Mouse (Mus musculus): ENCODE results near the gene Sdhaf4. TPM values are rescaled to one million over a fixed set of nuclear protein-coding genes. Genes with fewer than 3 reads are reported as not detected.
"Not testable (repeated sequence)": the region's sequence is repeated elsewhere in the genome, so short reads cannot be mapped to it uniquely, and the experiment has no call there.

Sdhaf4 gene
- polyA plus RNA-seq, 1 experiment from 2014 or later, result 82.8 TPM

DNA sequence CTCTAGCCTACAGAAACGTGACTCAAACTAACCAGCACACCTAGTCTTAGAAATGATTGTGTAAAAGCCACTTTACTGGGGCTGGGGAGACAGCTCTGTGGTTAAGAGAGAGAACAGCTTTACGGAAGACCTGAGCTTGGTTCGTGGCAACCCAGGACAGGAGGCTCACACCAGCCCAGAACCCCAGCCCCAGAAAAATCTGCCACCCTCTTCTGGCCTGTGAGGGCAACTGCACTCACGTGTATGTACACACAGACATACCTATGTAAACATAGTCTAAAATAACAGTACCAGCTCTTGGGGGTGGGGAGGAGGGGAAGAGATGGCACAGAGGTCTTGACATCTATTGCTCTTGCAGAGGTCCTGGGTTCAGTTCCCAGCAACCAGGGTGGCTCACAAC lies 10.0 kb downstream of the Sdhaf4 start:
- no peaks in the 10 kb centered on the region for H3K4me1 ChIP-seq (replicated peaks)
- 93% methylated on average over 4 of the region's 4 CpGs for WGBS
- DNase-seq (ENCODE audit: low spot score), result no peak
- H3K27ac ChIP-seq, result no peak overlapping the region
- no peaks in the 10 kb centered on the region for H3K27me3 ChIP-seq (ENCODE audit: insufficient read depth, poor library complexity, severe bottlenecking)
- H3K36me3 ChIP-seq, result peaks cover 41% of the 10 kb centered on the region
- no peaks in the 10 kb centered on the region for H3K9me3 ChIP-seq
- H3K4me3 ChIP-seq, result no peak overlapping the region

DNA sequence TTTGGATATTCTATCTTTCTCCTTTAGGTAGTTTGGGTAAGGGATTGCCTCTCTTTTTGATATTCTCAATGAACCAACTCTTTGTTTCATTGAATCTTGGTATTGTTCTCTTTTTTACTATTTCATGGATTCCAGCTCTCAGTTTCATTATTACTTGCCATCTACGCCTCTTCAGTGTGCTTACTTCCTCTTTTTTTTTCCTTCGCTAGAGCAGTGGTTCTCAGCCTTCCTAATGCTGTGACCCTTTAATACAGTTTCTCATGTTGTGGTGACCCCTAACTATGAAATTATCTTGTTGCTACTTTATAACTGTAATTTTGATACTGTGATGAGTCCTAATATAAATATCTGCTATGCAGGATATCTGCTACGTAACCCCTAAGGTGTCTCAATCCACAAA lies 22.3 kb downstream of the Sdhaf4 start:
- no peak for DNase-seq (ENCODE audit: low spot score)
- H3K4me1 ChIP-seq (replicated peaks), result no peaks in the 10 kb centered on the region
- H3K9me3 ChIP-seq, result no peaks in the 10 kb centered on the region
- no peak overlapping the region for H3K4me3 ChIP-seq
- no peaks in the 10 kb centered on the region for H3K36me3 ChIP-seq
- no peak overlapping the region for H3K27ac ChIP-seq
- 91% methylated on average over 3 of the region's 3 CpGs for WGBS
- no peaks in the 10 kb centered on the region for H3K27me3 ChIP-seq (ENCODE audit: insufficient read depth, poor library complexity, severe bottlenecking)

DNA sequence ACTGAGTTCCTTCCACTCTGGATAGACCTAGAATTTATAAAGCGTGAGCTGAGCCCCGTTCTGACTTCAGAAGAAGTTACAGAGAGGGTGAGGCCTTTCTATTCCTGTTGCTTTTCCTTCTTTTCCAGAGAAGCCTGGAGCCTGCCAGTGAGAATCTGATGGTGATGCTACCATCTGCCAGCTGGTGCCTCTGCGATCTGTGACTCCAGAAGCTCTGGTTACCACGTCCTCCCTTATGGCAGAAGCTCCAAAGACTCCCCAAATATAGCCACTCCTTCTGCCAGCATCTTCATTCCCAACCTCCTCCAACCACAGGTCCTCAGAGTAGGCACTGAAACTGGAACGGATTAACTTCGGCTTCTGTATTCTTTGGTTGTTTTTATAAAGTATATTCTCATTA lies 27.2 kb downstream of the Sdhaf4 start:
- no peak overlapping the region for H3K27ac ChIP-seq
- no peaks in the 10 kb centered on the region for H3K9me3 ChIP-seq
- no peak for DNase-seq (ENCODE audit: low spot score)
- no peaks in the 10 kb centered on the region for H3K27me3 ChIP-seq (ENCODE audit: insufficient read depth, poor library complexity, severe bottlenecking)
- no peaks in the 10 kb centered on the region for H3K4me1 ChIP-seq (replicated peaks)
- WGBS, result 86% methylated on average over 6 of the region's 6 CpGs
- H3K4me3 ChIP-seq, result no peak overlapping the region
- H3K36me3 ChIP-seq, result no peaks in the 10 kb centered on the region

DNA sequence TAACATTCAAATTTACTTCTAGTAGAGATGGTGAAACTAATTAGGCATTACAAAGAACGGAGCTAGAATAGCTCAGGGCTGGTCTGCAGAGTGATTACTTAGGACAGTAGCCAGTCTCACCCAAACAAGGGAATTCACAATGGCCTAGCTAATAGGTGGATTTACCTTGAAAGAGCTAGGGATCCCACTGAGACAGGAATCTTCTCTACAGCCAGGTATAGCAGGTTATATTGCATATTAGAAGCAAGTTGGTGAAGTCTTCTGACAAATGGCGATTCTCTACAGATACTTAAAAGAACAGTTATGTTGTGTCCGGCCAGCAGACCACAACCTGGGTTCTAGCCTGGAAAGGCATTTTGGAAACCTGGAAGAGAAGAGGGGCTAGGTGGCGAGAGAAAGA lies 34.3 kb downstream of the Sdhaf4 start:
- not testable (repeated sequence) for H3K4me3 ChIP-seq; H3K9me3 ChIP-seq; H3K4me1 ChIP-seq (replicated peaks)

DNA sequence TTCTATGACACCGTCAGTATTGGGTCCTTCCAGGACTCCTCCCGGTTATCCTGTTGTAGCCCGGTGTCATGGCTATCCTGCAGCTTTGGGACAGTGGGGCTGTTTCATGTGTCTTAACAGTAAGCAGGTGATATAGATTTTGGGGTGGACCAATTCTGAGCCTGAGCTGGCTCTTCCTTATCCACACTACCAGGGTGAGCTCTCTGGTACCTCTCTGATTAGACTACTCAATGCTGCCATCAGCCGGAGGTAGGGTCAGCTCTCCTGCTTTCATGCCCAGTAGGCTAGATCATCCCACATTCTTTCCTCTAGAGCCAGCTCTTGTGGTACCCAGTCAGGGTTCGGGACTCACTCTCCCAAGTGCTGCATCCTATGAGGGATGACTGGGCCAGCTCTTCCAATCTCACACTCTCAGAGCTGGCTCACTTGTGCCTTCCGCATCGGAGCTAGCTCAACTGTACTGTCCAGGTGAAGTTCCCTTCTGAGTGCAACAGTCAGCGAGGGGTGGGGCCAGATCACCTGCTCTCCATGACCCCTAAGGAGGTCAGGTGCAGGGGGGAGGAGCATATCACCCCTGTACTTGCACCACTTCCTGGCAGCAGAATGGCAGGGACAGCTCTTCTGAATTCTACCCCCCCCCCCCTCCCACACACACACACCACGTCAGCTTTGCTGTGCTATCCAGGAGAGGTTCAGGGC lies 37.3 kb downstream of the Sdhaf4 start:
- Histone ChIP-seq H3K36me3 (no peaks in the 10 kb centered on the region), H3K27ac (no peak overlapping the region), H3K4me3 (no peak overlapping the region), H3K4me1 (replicated peaks) (no peaks in the 10 kb centered on the region), H3K9me3 (peaks cover 6% of the 10 kb centered on the region), H3K27me3 (ENCODE audit: insufficient read depth, poor library complexity, severe bottlenecking) (no peaks in the 10 kb centered on the region)
- 85% methylated on average over 9 of the region's 9 CpGs for WGBS
- DNase-seq (ENCODE audit: low spot score), result no peak

More for the DNA sequence above, 34.3 kb downstream of the Sdhaf4 start:
- not testable (repeated sequence) for H3K36me3 ChIP-seq; H3K27ac ChIP-seq; DNase-seq (ENCODE audit: low spot score); H3K27me3 ChIP-seq (ENCODE audit: insufficient read depth, poor library complexity, severe bottlenecking)
- WGBS, result 92% methylated on average over 4 of the region's 4 CpGs

DNA sequence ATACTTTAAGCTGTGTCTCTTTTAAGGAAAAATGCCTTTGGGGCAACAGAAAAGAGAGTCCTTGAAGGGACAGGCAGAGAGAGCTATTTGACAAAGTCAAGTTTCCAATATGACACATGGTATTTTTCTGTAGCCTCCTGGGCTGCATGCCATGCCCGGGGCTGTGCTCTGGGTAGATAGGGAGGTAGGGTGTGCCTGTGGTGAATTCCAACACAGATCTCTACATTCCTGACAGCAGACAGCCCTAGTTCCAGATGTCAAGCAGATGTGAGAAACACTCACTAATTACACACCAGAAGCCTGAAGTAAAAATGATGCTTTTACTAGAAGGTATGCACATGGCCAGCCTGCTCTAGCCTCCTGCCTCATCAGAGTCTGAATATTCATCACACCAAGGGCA lies 39.2 kb downstream of the Sdhaf4 start:
- Histone ChIP-seq H3K4me3 (no peak overlapping the region), H3K36me3 (no peaks in the 10 kb centered on the region), H3K27me3 (ENCODE audit: insufficient read depth, poor library complexity, severe bottlenecking) (no peaks in the 10 kb centered on the region), H3K4me1 (replicated peaks) (no peaks in the 10 kb centered on the region), H3K9me3 (peaks cover 6% of the 10 kb centered on the region), H3K27ac (no peak overlapping the region)
- 71% methylated on average over 1 of the region's 1 CpGs for WGBS
- no peak for DNase-seq (ENCODE audit: low spot score)

DNA sequence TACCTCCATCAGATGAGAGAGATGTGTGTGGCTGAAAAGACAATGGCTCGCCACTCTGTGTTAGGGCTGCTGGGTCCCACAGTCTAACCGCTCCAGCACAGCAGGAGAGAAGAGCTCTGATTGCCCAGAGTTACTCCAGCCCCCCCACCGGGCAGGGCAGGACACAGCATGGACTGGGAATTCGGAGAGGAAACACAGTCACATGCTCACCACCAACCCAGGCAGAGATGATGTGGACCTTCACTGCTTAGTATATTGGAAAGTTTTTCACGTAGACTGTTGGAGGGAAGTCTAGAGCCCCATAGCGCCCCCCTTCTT lies 46.1 kb downstream of the Sdhaf4 start:
- H3K27ac ChIP-seq, result peak overlapping the region; percentile 23; the same call in 1 of the 2 replicates

DNA sequence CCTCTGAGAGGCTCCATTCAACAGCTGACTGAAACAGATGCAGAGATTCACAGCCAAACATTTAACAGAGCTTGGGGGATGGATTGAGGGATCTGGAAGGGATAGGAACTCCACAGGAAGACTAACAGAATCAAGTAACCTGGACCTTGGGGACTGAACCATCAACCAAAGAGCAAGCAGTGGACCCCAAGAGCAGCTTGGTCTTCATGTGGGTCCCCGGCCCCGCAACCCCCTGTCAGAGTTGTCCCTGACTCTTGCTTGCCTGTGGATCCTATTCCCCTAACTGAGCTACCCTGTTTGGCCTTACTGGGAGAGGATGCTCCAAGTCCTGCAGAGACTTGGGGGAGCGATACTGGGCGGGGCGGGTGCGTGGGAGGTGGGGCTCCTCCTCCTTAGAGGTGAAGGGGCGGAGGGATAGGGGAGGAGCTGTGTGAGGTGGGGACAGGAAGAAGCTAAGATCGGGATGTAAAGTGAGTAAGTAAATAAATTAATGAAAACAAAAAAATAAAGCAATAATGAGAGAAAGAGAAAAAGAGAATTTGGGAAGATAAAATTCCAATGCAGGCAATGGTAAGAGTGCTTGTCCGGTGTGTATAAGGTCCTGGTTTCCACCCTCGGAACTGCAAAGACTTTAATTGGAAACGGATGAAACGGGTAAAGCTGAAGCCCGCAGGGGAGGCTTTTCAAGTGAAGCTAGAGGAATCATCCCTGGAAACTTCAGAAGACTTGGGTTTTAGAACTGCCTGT lies 46.6 kb downstream of the Sdhaf4 start:
- Histone ChIP-seq H3K36me3 (no peaks in the 10 kb centered on the region), H3K27ac (peak overlapping the region; percentile 23; the same call in 1 of the 2 replicates), H3K4me1 (replicated peaks) (peaks cover 8% of the 10 kb centered on the region; the same call in 1 of the 2 replicates), H3K9me3 (no peaks in the 10 kb centered on the region), H3K4me3 (peak overlapping the region; percentile 45), H3K27me3 (ENCODE audit: insufficient read depth, poor library complexity, severe bottlenecking) (no peaks in the 10 kb centered on the region)
- peak; percentile 33 for DNase-seq (ENCODE audit: low spot score)
- WGBS, result 11% methylated on average over 13 of the region's 13 CpGs

More for the DNA sequence above, 46.1 kb downstream of the Sdhaf4 start:
- Histone ChIP-seq H3K4me1 (replicated peaks) (peaks cover 8% of the 10 kb centered on the region; the same call in 1 of the 2 replicates), H3K4me3 (peak overlapping the region; percentile 45), H3K36me3 (no peaks in the 10 kb centered on the region), H3K9me3 (no peaks in the 10 kb centered on the region), H3K27me3 (ENCODE audit: insufficient read depth, poor library complexity, severe bottlenecking) (no peaks in the 10 kb centered on the region)
- 8% methylated on average over 6 of the region's 6 CpGs for WGBS
- DNase-seq (ENCODE audit: low spot score), result peak; percentile 25

DNA sequence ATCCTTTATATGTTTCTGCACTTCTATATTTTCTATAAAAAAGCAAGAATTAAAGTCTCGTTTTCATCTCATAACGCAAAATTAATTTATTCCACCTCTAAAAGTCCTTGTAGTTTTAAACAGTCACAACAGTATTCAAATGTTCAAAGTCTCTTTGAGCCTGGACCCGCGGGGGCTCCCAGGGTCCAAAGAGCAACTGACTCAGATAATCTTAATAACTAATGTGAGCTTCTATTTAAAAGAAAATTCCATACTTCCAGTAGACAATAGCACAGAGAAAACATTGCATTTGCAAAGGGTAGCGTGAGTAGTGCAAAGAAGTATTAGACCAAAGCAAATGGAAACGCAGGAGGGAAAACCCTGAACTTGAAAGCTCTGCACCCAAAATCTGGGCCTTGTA lies 47.4 kb downstream of the Sdhaf4 start:
- Histone ChIP-seq H3K9me3 (no peaks in the 10 kb centered on the region), H3K4me1 (replicated peaks) (peaks cover 8% of the 10 kb centered on the region; the same call in 1 of the 2 replicates), H3K27ac (no peak overlapping the region), H3K36me3 (no peaks in the 10 kb centered on the region), H3K4me3 (no peak overlapping the region), H3K27me3 (ENCODE audit: insufficient read depth, poor library complexity, severe bottlenecking) (no peaks in the 10 kb centered on the region)
- WGBS, result 93% methylated on average over 6 of the region's 6 CpGs
- DNase-seq (ENCODE audit: low spot score), result no peak

DNA sequence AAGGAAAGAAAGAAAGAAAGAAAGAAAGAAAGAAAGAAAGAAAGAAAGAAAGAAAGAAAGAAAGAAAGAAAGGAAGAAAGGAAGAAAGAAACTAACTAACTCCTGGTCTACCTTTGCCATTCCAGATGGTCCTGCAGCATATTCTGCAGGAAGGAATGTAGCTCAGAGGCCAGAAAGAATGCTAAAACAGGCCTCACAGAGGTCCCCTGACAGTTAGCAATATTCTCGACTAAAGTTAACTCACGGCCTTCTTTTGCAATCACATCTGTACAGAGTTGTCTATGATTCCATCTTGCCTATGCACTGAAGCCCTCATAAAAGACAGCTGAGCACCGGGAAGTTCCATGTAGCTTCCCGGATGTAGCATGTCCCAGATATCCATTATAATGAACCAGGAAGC lies 49.9 kb downstream of the Sdhaf4 start:
- Histone ChIP-seq H3K36me3 (no peaks in the 10 kb centered on the region), H3K27ac (no peak overlapping the region), H3K4me3 (no peak overlapping the region), H3K9me3 (no peaks in the 10 kb centered on the region), H3K27me3 (ENCODE audit: insufficient read depth, poor library complexity, severe bottlenecking) (no peaks in the 10 kb centered on the region), H3K4me1 (replicated peaks) (peaks cover 8% of the 10 kb centered on the region; the same call in 1 of the 2 replicates)
- no peak for DNase-seq (ENCODE audit: low spot score)
- WGBS, result 86% methylated on average over 4 of the region's 4 CpGs

DNA sequence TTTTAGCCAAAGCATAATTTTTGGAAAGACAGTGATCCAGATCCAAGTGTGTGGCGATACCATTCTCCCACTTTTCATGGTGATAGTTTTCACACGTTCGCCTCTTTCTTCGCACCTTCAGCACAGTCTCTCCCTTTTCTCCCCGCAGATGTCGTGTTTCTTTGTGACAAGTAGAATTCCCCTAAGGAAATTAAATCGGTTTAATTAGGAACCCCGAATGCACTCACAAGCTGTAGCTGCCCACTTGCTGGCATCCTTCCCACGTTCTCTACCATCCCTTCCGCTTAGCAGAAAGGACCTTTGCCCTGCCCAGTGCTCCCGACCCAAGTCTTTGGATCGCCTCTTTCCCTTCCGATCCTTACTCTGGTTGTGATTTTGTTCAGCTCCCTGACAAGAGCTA lies 51.5 kb downstream of the Sdhaf4 start:
- H3K27ac ChIP-seq, result no peak overlapping the region
- H3K36me3 ChIP-seq, result no peaks in the 10 kb centered on the region
- 92% methylated on average over 13 of the region's 13 CpGs for WGBS
- DNase-seq (ENCODE audit: low spot score), result no peak
- H3K4me3 ChIP-seq, result no peak overlapping the region
- no peaks in the 10 kb centered on the region for H3K27me3 ChIP-seq (ENCODE audit: insufficient read depth, poor library complexity, severe bottlenecking)
- H3K4me1 ChIP-seq (replicated peaks), result peaks cover 3% of the 10 kb centered on the region; the same call in 1 of the 2 replicates
- H3K9me3 ChIP-seq, result no peaks in the 10 kb centered on the region

DNA sequence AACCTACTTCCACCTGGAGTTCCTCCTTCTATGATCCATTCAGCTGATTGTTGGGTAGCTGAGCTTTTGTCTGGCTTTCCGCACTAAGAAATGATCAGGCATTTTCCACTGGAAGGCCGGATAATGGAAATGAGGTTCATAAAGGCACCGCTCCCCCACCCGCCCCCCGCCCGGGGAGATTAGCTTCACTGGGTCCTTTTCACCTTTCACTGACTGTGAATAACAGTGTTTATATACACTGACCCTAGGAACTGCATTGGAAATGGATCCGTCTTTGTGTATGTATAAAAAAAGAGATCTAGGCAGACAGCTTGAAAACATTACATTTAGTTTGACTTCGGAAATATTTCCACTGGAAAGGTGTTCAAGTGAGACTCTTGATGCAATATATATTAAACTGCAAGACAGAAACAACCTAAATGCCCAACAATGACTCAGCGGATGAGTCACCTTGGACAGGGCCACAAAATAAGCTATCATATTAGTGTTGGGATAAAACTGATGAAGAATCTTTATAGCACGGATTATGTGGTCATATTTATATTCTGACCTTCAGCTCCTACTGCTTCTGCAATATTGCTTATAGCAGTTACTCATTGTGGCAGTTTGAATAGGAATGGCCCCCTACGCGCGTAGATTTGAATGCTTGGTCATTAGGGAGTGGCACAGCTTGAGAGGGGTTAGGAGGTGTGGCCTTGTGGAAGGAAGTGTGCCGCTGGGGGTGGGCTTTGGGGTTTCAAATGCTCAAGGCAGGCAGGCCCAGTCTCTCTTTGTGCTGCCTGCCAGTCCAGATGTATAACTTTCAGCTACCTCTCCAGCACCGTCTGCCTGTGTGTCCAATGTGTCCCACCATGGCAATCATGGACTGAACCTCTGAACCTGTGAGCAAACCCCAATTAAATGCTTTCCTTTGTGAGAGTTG lies 56.4 kb downstream of the Sdhaf4 start:
- H3K27ac ChIP-seq, result no peak overlapping the region; the same call in 1 of the 2 replicates
- H3K36me3 ChIP-seq, result no peaks in the 10 kb centered on the region
- H3K9me3 ChIP-seq, result no peaks in the 10 kb centered on the region
- H3K27me3 ChIP-seq (ENCODE audit: insufficient read depth, poor library complexity, severe bottlenecking), result no peaks in the 10 kb centered on the region
- DNase-seq (ENCODE audit: low spot score), result no peak
- 81% methylated on average over 15 of the region's 15 CpGs for WGBS
- H3K4me1 ChIP-seq (replicated peaks), result 0 out of 2 replicates have a peak, but pooled peaks cover 6% of the 10 kb centered on the region
- no peak overlapping the region for H3K4me3 ChIP-seq

Data from hindbrain, embryonic 10.5 days (tissue).